Comparison of ENCODE assay signal across 18 mouse cellular contexts in genomic region chr7:74423316-74423715, GRCm38 (mm10).
DNase-seq lines count a peak whose midpoint lies in the region; ATAC-seq lines count a peak whose summit lies in the region.
"Had no signal": no experiment of that assay in that cellular context is flagged by ENCODE, and none has a peak within 500 bp of the region (broad histone marks: within the 10 kb centered on the region; RNA-seq: fewer than 3 reads in every experiment).

No protein-coding gene starts in this region.

- H3K9me3 ChIP-seq in forebrain, embryonic 12.5 days: no peaks in the 10 kb centered on the region
- no peaks in the 10 kb centered on the region for H3K9me3 ChIP-seq in forebrain, embryonic 14.5 days (replicated peaks; ENCODE audit: control insufficient read depth, low read length)
- H3K9me3 ChIP-seq in lung, embryonic 15.5 days: no peaks in the 10 kb centered on the region
- no peaks in the 10 kb centered on the region for H3K9me3 ChIP-seq in heart, embryonic 13.5 days
- H3K9me3 ChIP-seq: embryonic facial prominence, embryonic 12.5 days; hindbrain, embryonic 12.5 days; midbrain, embryonic 10.5 days; neural tube, embryonic 12.5 days had no signal

- H3K27me3 ChIP-seq in forebrain, embryonic 12.5 days: no peaks in the 10 kb centered on the region
- no peaks in the 10 kb centered on the region for H3K27me3 ChIP-seq in forebrain, embryonic 14.5 days (replicated peaks; ENCODE audit: control insufficient read depth, insufficient read depth, low read length)
- 0 out of 2 replicates have a peak, but pooled peaks cover 4% of the 10 kb centered on the region for H3K27me3 ChIP-seq in lung, embryonic 15.5 days
- no peaks in the 10 kb centered on the region for H3K27me3 ChIP-seq in heart, embryonic 13.5 days (replicated peaks)
- H3K27me3 ChIP-seq: embryonic facial prominence, embryonic 12.5 days; hindbrain, embryonic 12.5 days; neural tube, embryonic 12.5 days had no signal

- no peak overlapping the region for H3K9ac ChIP-seq in forebrain, embryonic 12.5 days
- H3K9ac ChIP-seq in forebrain, embryonic 14.5 days (ENCODE audit: low read length): no peak overlapping the region
- no peak overlapping the region for H3K9ac ChIP-seq in lung, embryonic 15.5 days
- no peak overlapping the region for H3K9ac ChIP-seq in heart, embryonic 13.5 days
- H3K9ac ChIP-seq: embryonic facial prominence, embryonic 12.5 days; hindbrain, embryonic 12.5 days; lung, embryonic 14.5 days; neural tube, embryonic 12.5 days had no signal

- no peak for ATAC-seq in forebrain, embryonic 12.5 days (ENCODE audit: low FRiP score)
- no peak for ATAC-seq in forebrain, embryonic 14.5 days
- no peak for ATAC-seq in lung, embryonic 15.5 days (ENCODE audit: borderline replicate concordance, extremely low read depth, low FRiP score, low TSS enrichment)
- ATAC-seq in heart, embryonic 13.5 days (ENCODE audit: extremely low read depth, insufficient number of reproducible peaks, low FRiP score, low TSS enrichment): no peak
- no peak for ATAC-seq in inflammation-experienced regulatory T-cells, adult 6 months
- ATAC-seq: CD4-positive, CD25-positive, alpha-beta regulatory T cell, adult 4 months had no signal

- 67% methylated on average over 3 of the region's 3 CpGs for WGBS in forebrain, embryonic 12.5 days
- WGBS in forebrain, embryonic 14.5 days: 68% methylated on average over 3 of the region's 3 CpGs
- WGBS in lung, embryonic 15.5 days: 58% methylated on average over 3 of the region's 3 CpGs
- WGBS in heart, embryonic 13.5 days: 69% methylated on average over 3 of the region's 3 CpGs

- 0 out of 2 replicates have a peak overlapping the region, but pooled peaks have one; percentile 6 for H3K27ac ChIP-seq in forebrain, embryonic 12.5 days
- H3K27ac ChIP-seq in forebrain, embryonic 14.5 days (ENCODE audit: low read depth, low read length): no peak overlapping the region
- peak overlapping the region; percentile 75 for H3K27ac ChIP-seq in lung, embryonic 15.5 days
- peak overlapping the region; percentile 78; the same call in 1 of the 2 replicates for H3K27ac ChIP-seq in heart, embryonic 13.5 days (replicated peaks)
- H3K27ac ChIP-seq: embryonic facial prominence, embryonic 12.5 days; hindbrain, embryonic 12.5 days; midbrain, embryonic 10.5 days; neural tube, embryonic 12.5 days had no signal

- H3K4me2 ChIP-seq in forebrain, embryonic 12.5 days: no peak overlapping the region
- no peak overlapping the region for H3K4me2 ChIP-seq in forebrain, embryonic 14.5 days (ENCODE audit: low read length)
- no peak overlapping the region for H3K4me2 ChIP-seq in lung, embryonic 15.5 days
- H3K4me2 ChIP-seq in heart, embryonic 13.5 days: no peak overlapping the region
- H3K4me2 ChIP-seq: embryonic facial prominence, embryonic 12.5 days; hindbrain, embryonic 12.5 days; lung, embryonic 14.5 days; neural tube, embryonic 12.5 days had no signal

- DNase-seq in forebrain, embryonic 14.5 days (ENCODE audit: low spot score): no peak
- DNase-seq in heart, adult 9 months (ENCODE audit: low spot score in 2 of 2): peak; percentile 53 to 59
- DNase-seq in heart, postnatal 4 days: no peak
- no peak for DNase-seq in lung, postnatal 14 days
- DNase-seq: cerebellum, adult 9-10 months; gastrocnemius, postnatal 25 days; right cerebral cortex, postnatal 14 days had no signal

- peaks cover 8% of the 10 kb centered on the region; the same call in 1 of the 2 replicates for H3K4me1 ChIP-seq in forebrain, embryonic 12.5 days
- peaks cover 7% of the 10 kb centered on the region for H3K4me1 ChIP-seq in forebrain, embryonic 14.5 days (ENCODE audit: control insufficient read depth, insufficient read depth, low read length)
- H3K4me1 ChIP-seq in lung, embryonic 15.5 days: peaks cover 29% of the 10 kb centered on the region
- H3K4me1 ChIP-seq in heart, embryonic 13.5 days: peaks cover 72% of the 10 kb centered on the region

- no peak overlapping the region for H3K4me3 ChIP-seq in forebrain, embryonic 12.5 days (replicated peaks)
- no peak overlapping the region for H3K4me3 ChIP-seq in forebrain, embryonic 14.5 days (ENCODE audit: low read depth, low read length)
- no peak overlapping the region for H3K4me3 ChIP-seq in lung, embryonic 15.5 days
- H3K4me3 ChIP-seq in heart, embryonic 13.5 days: no peak overlapping the region
- H3K4me3 ChIP-seq: embryonic facial prominence, embryonic 12.5 days; hindbrain, embryonic 12.5 days; midbrain, embryonic 10.5 days; neural tube, embryonic 12.5 days had no signal

- no peaks in the 10 kb centered on the region for H3K36me3 ChIP-seq in forebrain, embryonic 12.5 days (replicated peaks)
- no peaks in the 10 kb centered on the region for H3K36me3 ChIP-seq in forebrain, embryonic 14.5 days (ENCODE audit: control insufficient read depth, insufficient read depth, low read length)
- no peaks in the 10 kb centered on the region for H3K36me3 ChIP-seq in lung, embryonic 15.5 days
- no peaks in the 10 kb centered on the region for H3K36me3 ChIP-seq in heart, embryonic 13.5 days
- H3K36me3 ChIP-seq: embryonic facial prominence, embryonic 12.5 days; G1E; hindbrain, embryonic 12.5 days; midbrain, embryonic 10.5 days; neural tube, embryonic 12.5 days had no signal

Comparison
In these comparisons a context has a peak if more than half of its experiments do, and no peak if none do; other contexts are left out.
1. DNase-seq: peak in heart, adult 9 months (2 of 2); none in forebrain, embryonic 14.5 days (single experiment), heart, postnatal 4 days (single experiment) and lung, postnatal 14 days (single experiment).